Mouse (Mus musculus) heart, adult 8-10 months (tissue): ENCODE measurements around the gene Tubal3. TPM values are rescaled to one million over a fixed set of nuclear protein-coding genes. Genes with fewer than 3 reads are reported as not detected.

Source experiments
- DNase-seq: peaks from one replicate; pipeline ENCODE4 v3.0.0; 2022; ENCODE audit warnings: low spot score
- microRNA-seq: library from miRNA; unstranded; fragments of <30 nt; microRNA quantifications from one replicate; pipeline ENCODE4 v1.2.0, GENCODE M21; 2022
- total RNA-seq, 4 experiments: library from RNA; stranded (reverse); gene quantifications; 2 replicates each; pipeline ENCODE4 v1.2.4; 2022

Gene Tubal3
- total RNA-seq, 4 experiments from 2014 or later = not detected

GRCm38 (mm10) chr13:3924483-3924882 is 6.4 kb downstream of the Tubal3 start:
- DNase-seq = no peak

GRCm38 (mm10) chr13:3925632-3926031 is 7.6 kb downstream of the Tubal3 start:
- no peak for DNase-seq

GRCm38 (mm10) chr13:3926046-3926445 is 8.0 kb downstream of the Tubal3 start:
- DNase-seq = no peak

GRCm38 (mm10) chr13:3944699-3945098 is 26.6 kb downstream of the Tubal3 start:
- DNase-seq = no peak

- no peak for DNase-seq
These were observed 27.2 kb downstream of the Tubal3 start, which contains the start of gene Ucn3 for GRCm38 (mm10) chr13:3945249-3945648. Gene Ucn3, minus strand, starts transcription at chr13:3945349.

- DNase-seq = no peak
These were observed 29.2 kb downstream of the Tubal3 start for GRCm38 (mm10) chr13:3947267-3947666.

GRCm38 (mm10) chr13:3949477-3949876 is 31.4 kb downstream of the Tubal3 start:
- no peak for DNase-seq

- no peak for DNase-seq
These were observed 33.3 kb downstream of the Tubal3 start for GRCm38 (mm10) chr13:3951198-3951914.

GRCm38 (mm10) chr13:3968849-3969248 is 50.8 kb downstream of the Tubal3 start:
- no peak for DNase-seq

Small RNAs within 50 kb of the gene (microRNA-seq; reads per million reads assigned to microRNA genes)
- gene Gm22460 = not detected

Other genes with a start within 250 kb of the Tubal3 start
- gene Calml3, start 114.0 kb upstream of the Tubal3 start, total RNA-seq = not detected
- not detected for gene Calm4, start 80.5 kb upstream of the Tubal3 start, total RNA-seq
- not detected for gene Calm5, start 64.1 kb upstream of the Tubal3 start, total RNA-seq
- 10 to 100 TPM; 14.6 to 21.0 (median 18.4) TPM for gene Net1, start 54 bp upstream of the Tubal3 start, total RNA-seq
- gene Ucn3, start 27.1 kb downstream of the Tubal3 start, total RNA-seq = not detected
- 10 to 100 TPM in 1 of 4 experiments, 1 to 10 TPM in 3; 6.3 to 13.4 (median 8.9) TPM for gene Akr1c14, start 130.7 kb downstream of the Tubal3 start, total RNA-seq
- not detected for gene Akr1c18, start 232.4 kb downstream of the Tubal3 start, total RNA-seq